Mouse (Mus musculus): ENCODE measurements around the gene Tmem273.

- TF ChIP-seq CTCF (IDR thresholded peaks at IDR 0.05; ENCODE audit: control insufficient read depth, insufficient read depth, insufficient replicate concordance, low read depth, low read length), result no peak
- TF ChIP-seq POLR2A (IDR thresholded peaks at IDR 0.05; ENCODE audit: control insufficient read depth, low read depth, low read length), result no peak
These were observed 47.2 kb upstream of the Tmem273 start for GRCm38 (mm10) chr14:32738586-32738985.
